Mouse (Mus musculus) small intestine, adult 2 months (tissue): ENCODE measurements around the gene Mfap2. TPM values are rescaled to one million over a fixed set of nuclear protein-coding genes. Genes with fewer than 3 reads are reported as not detected.

Source experiments
- H3K27ac ChIP-seq: fragments of 200-500 bp; 2 replicates; pipeline ENCODE4 v1.5.1; 2012; ENCODE audit warnings: low read depth, low read length, control low read depth, inconsistent platforms; ENCODE audit not compliant: insufficient read depth
- H3K27me3 ChIP-seq: fragments of 200-500 bp; 2 replicates; pipeline ENCODE4 v1.6.1; 2012; ENCODE audit warnings: mild to moderate bottlenecking, moderate library complexity, low read length, inconsistent platforms; ENCODE audit not compliant: control insufficient read depth, insufficient read depth
- H3K36me3 ChIP-seq: fragments of 200-500 bp; 2 replicates; pipeline ENCODE4 v1.6.1; 2012; ENCODE audit warnings: mild to moderate bottlenecking, low read length, control low read depth, inconsistent platforms; ENCODE audit not compliant: control insufficient read depth, insufficient read depth
- H3K4me1 ChIP-seq: fragments of 200-500 bp; 2 replicates; pipeline ENCODE4 v1.6.1; 2012; ENCODE audit warnings: low read length, inconsistent platforms, mixed read lengths; ENCODE audit not compliant: control insufficient read depth, insufficient read depth, insufficient read length
- H3K4me3 ChIP-seq: fragments of 200-500 bp; 2 replicates; pipeline ENCODE4 v1.5.1; 2012; ENCODE audit warnings: low read depth, mild to moderate bottlenecking, control low read depth, inconsistent platforms, low read length, moderate library complexity
- CTCF ChIP-seq: fragments of 200-500 bp; IDR thresholded peaks from 2 replicates; pipeline ENCODE4 v1.5.1; 2012; ENCODE audit warnings: low read depth, mild to moderate bottlenecking, control low read depth, inconsistent platforms, low read length, moderate library complexity, mixed read lengths; ENCODE audit not compliant: insufficient replicate concordance, insufficient read length; ENCODE audit errors: extremely low read depth
- POLR2A ChIP-seq: fragments of 200-500 bp; IDR thresholded peaks from 2 replicates; pipeline ENCODE4 v1.6.1; 2012; ENCODE audit warnings: low read depth, mild to moderate bottlenecking, control low read depth, inconsistent platforms, low read length, moderate library complexity
- WGBS: fragments of 180-500 bp; shearing (Covaris S2); methylation state at CpG from one replicate; pipeline ENCODE4 v1.1.7; 2018; 5-methylcytosine and 5-hydroxymethylcytosine counted together
- polyA plus RNA-seq: library from polyadenylated mRNA; depleted of rRNA; stranded (reverse); fragments of >200 nt; gene quantifications from 2 replicates; pipeline ENCODE4 v1.2.3, GENCODE M21; 2012

Mfap2 gene
- polyA plus RNA-seq, 1 experiment: 13.7 TPM

DNA sequence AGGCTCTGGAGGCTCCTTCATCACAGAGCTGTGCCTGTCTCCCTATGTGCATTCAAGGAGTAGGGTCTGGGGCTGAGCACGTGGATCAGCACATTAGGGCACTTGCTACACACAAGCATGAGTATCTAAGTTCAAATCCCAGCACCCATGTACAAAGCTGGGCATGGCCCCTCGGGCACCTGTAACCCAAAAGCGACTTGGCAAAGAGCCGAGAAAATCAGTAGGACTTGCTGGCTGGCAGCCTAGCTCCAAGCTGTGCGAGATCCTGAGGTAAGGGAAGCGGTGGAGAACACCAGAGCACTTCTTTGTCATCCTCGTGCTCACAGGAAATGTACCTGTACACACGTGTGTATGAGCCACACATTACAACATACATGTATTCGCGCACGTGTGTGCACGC, 42.2 kb downstream of the Mfap2 start:
- H3K27ac ChIP-seq: no peak overlapping the region
- WGBS: 78% methylated on average over 12 of the region's 12 CpGs
- H3K4me3 ChIP-seq: no peak overlapping the region
- H3K27me3 ChIP-seq: no peaks in the 10 kb centered on the region
- no peaks in the 10 kb centered on the region for H3K36me3 ChIP-seq
- TF ChIP-seq CTCF: no peak
- no peak for TF ChIP-seq POLR2A
- no peaks in the 10 kb centered on the region for H3K4me1 ChIP-seq

DNA sequence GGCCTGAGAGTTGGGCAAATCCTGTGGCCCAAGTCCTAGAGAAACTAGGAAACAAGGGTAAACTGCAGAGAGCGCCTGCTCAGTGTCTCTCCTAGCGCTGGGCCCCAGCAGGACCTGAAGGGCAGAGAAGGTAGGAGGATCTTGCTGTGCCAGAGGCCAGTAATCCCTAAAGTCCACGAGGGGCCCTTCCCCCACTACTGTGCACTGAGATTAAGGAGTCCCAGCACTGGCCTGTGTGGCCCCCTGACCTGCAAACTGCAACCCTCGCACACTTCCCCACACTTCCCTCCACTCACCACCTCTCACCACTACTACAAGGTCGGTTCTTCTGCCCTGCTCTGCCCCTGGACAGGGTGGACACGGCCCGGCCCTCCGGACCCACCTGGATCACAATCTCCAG, 42.9 kb downstream of the Mfap2 start:
- H3K36me3 ChIP-seq: no peaks in the 10 kb centered on the region
- H3K4me3 ChIP-seq: no peak overlapping the region
- no peaks in the 10 kb centered on the region for H3K4me1 ChIP-seq
- TF ChIP-seq CTCF (no peak), POLR2A (no peak)
- WGBS: 80% methylated on average over 8 of the region's 8 CpGs
- H3K27ac ChIP-seq: no peak overlapping the region
- H3K27me3 ChIP-seq: no peaks in the 10 kb centered on the region

DNA sequence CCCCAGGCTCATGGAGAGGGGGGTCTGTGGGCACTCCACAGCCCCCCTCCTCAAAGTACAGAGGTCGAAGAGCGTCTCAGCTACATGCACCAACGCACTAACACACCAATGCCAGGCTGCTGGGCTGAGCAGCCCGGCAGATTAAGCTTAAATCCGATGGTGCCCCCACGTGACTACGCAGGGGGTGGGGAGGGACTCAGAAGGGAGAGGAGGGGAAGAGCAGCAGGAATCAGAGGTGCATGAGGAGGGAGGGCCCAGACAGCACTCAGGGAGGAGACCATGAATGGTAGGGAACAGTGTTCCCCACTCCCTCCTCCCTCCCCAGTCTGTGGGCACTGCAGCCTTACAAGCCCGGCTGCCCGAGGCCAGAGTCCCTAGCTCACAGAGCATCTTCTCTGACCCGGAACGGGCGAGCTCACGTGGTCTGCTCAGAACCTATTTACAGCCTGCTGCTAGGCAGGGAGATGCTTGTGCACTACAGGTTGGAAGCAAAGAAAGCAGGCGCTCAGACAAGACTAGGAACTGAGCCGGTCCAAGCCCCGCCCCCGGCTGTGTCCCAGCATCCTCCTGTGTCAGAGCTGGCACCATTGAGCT, 43.4 kb downstream of the Mfap2 start:
- 78% methylated on average over 17 of the region's 17 CpGs for WGBS
- no peak overlapping the region for H3K27ac ChIP-seq
- H3K27me3 ChIP-seq: no peaks in the 10 kb centered on the region
- no peak overlapping the region for H3K4me3 ChIP-seq
- no peaks in the 10 kb centered on the region for H3K4me1 ChIP-seq
- TF ChIP-seq CTCF (no peak), POLR2A (no peak)
- no peaks in the 10 kb centered on the region for H3K36me3 ChIP-seq

DNA sequence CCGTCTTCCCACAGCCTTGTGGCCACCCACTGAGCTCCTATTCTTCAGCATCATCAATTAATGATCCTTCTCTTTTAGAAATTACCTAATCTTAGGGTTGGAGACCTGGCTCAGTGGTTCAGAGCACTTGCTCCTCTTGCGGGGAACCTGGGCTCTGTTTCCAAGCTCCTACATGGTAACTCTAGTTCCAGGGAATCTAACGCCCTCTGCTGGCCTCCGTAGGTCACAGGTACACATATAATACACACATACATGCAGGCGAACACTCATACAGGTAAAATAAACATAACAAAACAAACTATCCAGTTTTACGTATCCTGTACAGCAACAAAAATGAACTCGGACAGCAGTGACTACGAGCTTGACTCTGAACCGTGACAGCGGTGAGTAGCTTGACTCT, 46.8 kb downstream of the Mfap2 start:
- Histone ChIP-seq H3K27ac (no peak overlapping the region), H3K27me3 (no peaks in the 10 kb centered on the region), H3K4me3 (no peak overlapping the region), H3K4me1 (no peaks in the 10 kb centered on the region), H3K36me3 (no peaks in the 10 kb centered on the region)
- WGBS: 97% methylated on average over 10 of the region's 10 CpGs
- TF ChIP-seq CTCF (no peak), POLR2A (no peak)

DNA sequence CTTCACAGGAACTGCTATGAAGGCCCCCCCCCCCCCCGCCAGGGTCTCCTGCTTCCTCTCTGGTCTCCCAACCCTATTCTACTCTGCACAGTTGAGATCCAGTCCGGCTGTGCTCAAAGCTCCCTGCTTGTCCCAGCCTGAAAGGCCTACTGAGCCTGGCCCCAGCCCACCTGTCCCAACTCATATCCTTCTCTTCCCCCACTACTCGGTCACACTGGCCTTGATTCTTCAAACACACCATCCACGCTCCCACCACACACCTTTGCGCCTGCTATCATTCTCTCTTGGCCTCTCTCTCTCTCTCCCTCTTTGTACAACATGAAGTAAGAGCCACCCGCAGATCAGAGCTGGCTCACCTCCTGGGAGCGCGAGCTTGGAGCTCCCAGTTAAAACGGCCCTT, 48.6 kb downstream of the Mfap2 start:
- Histone ChIP-seq H3K4me3 (no peak overlapping the region), H3K36me3 (no peaks in the 10 kb centered on the region), H3K27ac (no peak overlapping the region), H3K4me1 (no peaks in the 10 kb centered on the region), H3K27me3 (no peaks in the 10 kb centered on the region)
- TF ChIP-seq POLR2A: no peak
- no peak for TF ChIP-seq CTCF
- 80% methylated on average over 9 of the region's 9 CpGs for WGBS

DNA sequence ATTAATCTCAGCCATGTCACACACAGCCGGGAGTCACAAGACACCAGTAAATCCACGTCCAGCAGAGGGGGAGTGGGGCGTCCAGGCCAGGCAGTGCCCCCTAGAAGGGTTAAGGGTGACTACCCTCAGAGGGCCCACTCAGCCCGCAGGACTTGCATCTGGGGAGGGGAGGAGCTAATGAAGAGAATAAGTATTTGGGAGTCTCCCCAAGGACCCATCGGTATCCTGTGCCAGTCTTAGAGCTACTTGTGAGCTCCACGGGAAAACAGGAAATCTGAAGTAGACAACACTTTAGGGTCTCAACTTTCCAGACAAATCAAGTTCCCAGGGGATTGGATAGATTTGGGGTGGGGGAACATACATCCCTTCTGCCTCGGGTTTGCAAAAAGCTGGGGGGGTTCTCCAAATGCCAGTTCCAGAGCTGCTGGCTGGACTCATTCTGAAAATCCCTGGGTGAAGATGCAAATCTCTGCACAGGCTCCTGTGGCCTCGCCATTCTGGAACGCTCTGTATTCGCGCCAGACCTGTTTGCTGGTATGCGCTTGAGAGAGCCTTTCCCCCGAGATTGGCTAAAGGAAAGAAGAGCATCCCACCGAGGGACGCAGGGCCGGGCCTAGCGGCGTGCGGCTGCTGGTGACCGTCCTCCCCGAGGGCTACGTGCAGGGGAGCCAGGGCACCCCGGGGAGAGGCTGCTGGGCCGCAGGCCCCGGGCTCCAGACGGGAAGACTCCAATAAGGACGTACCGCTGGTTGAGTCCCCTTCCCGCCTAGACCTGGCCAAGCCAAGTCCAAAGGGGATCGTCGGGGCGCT, 49.6 kb downstream of the Mfap2 start:
- no peak for TF ChIP-seq POLR2A
- no peak for TF ChIP-seq CTCF
- Histone ChIP-seq H3K36me3 (no peaks in the 10 kb centered on the region), H3K4me3 (peak overlapping the region; percentile 67), H3K27me3 (no peaks in the 10 kb centered on the region), H3K4me1 (no peaks in the 10 kb centered on the region), H3K27ac (peak overlapping the region; percentile 27; the same call in 1 of the 2 replicates)
- 8% methylated on average over 32 of the region's 32 CpGs for WGBS

DNA sequence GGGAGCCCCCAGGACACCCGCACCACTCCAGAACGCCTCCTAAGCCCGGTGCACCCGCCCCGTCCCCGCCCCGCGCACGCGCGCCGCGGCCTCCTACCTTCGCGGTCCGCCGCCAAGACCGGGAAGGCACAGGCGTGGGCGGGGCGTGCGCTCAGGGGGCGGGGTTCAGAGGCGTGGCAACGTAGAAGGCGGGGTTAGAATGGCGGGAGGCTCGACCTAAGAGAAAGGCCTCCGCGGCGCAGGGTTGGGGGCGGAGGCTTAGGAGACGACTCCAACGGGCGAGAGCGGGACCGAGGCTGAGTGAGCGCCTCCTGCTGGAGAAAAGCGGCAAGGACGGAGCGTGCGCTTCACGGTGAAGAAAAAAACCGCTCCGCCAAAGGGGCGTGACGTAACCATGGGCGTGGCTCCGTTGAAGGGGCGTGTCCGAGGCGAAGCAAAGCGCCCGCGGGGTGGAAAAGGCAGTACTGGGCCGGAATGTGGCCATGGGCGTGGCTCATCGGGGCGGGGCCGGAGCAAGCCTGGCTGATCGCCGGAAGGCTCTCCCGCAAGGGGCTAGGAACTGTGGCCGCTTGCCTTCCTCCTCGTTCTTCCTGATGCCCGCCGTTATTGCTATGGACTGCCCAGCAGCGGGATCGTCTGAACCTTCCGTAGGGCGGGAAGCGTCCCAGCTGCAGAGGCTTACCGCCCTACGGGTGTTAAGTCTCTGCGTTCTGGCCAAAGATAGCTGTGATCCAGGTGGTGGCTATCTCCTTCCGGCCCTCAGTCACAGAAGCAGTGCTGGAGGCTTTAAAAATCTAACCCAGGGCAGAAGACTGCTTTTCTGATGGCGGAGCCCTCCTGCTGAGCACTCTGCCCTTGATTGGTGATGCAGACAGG, 50.4 kb downstream of the Mfap2 start, which contains the start of gene Crocc:
Crocc (minus strand) TSS at position 125 of the 876 bp plus-strand sequence.
- Histone ChIP-seq H3K36me3 (peaks cover 1% of the 10 kb centered on the region; the same call in 1 of the 2 replicates), H3K4me3 (peak within 1 kb of the TSS; percentile 67), H3K4me1 (no peaks in the 10 kb centered on the region), H3K27me3 (no peaks in the 10 kb centered on the region), H3K27ac (peak within 1 kb of the TSS; percentile 72)
- under 1% methylated on average over 77 of the region's 77 CpGs for WGBS
- peak; percentile 59 for TF ChIP-seq POLR2A
- TF ChIP-seq CTCF: peak; percentile 87
